Mouse (Mus musculus) lung, postnatal 25 days (tissue): ENCODE data around the gene Usp11.

ENCODE experiments used
- DNase-seq: peaks from one replicate; pipeline ENCODE4 v3.0.0; 2022; ENCODE audit warnings: low spot score

Gene Usp11

GRCm38 (mm10) chrX:20703741-20704290 is at the start of gene Usp11:
TSS of gene Usp11 (plus strand) at chrX:20703906.
- no peak for DNase-seq

- DNase-seq: no peak
Observed at GRCm38 (mm10) chrX:20657593-20657992, 46.1 kb upstream of the Usp11 start.

- peak; percentile 76 for DNase-seq
Observed at GRCm38 (mm10) chrX:20658026-20658652, 45.6 kb upstream of the Usp11 start, which contains the start of gene Uba1. TSS of gene Uba1 (plus strand) at chrX:20658326.

- no peak for DNase-seq
Observed at GRCm38 (mm10) chrX:20658891-20659406, 44.8 kb upstream of the Usp11 start.

- no peak for DNase-seq
Observed at GRCm38 (mm10) chrX:20662317-20662715, 41.4 kb upstream of the Usp11 start.

DNA sequence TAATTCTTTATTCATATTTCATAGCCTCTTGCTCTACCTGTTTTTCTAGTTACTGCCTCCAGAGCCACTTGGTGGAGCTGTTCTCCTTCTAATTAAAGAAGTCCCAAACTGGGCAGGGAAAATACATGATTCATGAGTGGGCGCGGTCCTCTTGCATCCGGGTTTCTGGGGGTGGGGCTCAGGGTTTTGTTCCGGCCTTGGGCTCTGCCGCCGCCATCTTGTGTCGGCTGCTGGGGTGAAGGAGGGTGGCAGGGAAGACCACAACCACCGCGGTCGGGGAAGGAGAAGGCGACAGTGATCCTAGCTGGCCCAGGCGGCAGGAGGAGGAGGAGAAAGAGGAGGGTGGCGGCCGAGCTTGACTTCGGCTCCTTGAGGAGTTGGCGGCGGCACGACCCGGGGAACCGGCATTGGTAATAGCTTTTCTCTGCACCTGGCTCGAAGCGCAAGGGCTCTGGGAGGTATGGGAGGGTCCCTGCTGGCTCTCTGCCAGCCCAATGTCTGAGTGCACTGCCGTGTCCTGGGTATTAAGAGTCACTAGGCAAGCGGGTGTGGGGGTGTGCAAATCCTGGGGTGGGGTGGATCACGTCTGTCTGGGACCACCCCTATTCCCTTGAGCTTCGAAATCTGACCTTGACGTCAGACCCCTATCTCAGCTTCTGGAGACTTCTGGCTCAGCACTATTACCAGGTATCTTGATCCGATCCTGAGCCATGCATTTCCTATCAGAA is 40.8 kb upstream of the Usp11 start:
- peak; percentile 93 for DNase-seq

DNA sequence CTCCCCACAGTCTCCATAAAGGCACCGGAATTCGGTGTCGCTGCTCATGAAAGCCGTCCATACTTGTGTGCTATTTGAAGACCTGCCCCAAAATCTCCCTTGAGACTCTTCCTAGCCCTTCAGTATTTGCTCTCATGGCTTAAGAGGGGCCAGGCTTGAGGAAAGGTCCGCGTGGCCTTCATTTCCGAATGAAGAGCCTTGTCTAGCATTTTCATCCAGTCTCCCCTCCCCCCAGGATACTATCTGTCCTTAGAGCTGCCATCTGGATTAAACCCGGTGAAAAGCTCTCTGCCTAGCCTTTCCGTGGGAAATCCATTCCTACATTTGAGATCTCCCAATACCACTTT is 40.3 kb upstream of the Usp11 start:
- DNase-seq: no peak

GRCm38 (mm10) chrX:20687519-20688067 is 16.1 kb upstream of the Usp11 start, which contains the start of gene Cdk16:
TSS of gene Cdk16 (plus strand) at chrX:20687954.
- peak; percentile 95 for DNase-seq

DNA sequence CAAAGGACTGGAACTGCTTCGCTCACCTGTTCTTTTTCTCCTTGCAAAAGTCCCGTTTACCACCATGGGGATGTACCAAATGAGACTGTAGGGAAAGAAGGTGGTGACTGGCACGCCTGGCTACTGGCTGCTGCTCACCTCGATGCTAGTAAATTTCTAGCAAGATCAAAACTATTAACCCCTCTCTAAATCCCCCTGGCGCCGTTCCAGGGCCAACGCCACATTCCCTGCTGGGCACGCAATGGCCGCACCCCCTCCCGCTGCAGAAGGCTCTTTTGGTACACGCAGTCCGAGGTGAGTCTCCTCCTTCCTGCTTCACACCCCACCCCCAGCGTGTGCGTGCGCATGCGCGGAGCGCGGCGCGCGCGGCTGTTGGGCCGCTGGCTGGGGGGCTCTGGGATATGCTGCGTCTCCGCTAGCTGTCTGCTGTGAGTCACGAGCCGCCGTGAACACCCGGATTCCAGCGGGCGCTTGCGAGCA is 15.6 kb upstream of the Usp11 start:
- peak; percentile 80 for DNase-seq

DNA sequence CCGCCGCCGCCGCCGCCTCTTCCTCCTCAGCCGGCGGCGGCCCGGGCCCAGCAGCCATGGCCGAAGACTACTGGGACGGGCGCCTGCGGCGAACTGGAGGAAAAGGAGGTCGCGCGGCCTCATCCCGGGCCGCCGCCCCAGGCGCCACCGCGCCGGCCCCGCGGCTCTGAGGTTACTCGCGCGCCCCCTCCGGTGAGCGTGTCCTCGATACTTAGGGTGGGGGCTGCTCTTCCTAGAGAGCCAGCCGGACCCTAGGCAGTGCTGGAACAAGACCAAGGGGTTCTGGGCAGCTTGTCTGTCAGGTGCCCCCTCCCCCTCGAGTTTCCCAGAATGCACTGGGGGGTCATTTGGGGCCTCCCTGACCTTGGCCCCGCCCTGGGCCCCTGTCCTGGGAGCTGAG is 15.1 kb upstream of the Usp11 start:
- DNase-seq: peak; percentile 34

GRCm38 (mm10) chrX:20691566-20691965 is 12.1 kb upstream of the Usp11 start:
- DNase-seq: no peak

- no peak for DNase-seq
Observed at GRCm38 (mm10) chrX:20692616-20693015, 11.1 kb upstream of the Usp11 start.

DNA sequence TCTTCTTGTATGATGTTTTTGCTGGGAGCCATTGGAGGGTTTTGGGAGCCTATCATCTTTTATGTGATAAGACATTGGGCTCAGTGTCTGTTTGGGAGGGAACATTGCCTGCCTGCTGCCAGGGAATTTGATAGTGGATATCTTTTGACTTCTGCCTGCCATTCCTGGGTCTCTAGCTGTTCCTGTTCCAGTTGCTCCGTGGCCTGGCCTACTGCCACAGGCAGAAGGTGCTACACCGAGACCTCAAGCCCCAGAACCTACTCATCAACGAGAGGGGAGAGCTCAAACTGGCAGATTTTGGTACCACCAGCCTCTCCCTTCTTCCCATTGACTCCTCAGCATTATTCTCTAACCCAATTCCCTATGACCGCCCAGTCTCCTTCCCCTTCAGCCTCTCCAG is 7.9 kb upstream of the Usp11 start:
- DNase-seq: no peak

GRCm38 (mm10) chrX:20704295-20705082 is 783 bp downstream of the Usp11 start:
- peak; percentile 85 for DNase-seq

DNA sequence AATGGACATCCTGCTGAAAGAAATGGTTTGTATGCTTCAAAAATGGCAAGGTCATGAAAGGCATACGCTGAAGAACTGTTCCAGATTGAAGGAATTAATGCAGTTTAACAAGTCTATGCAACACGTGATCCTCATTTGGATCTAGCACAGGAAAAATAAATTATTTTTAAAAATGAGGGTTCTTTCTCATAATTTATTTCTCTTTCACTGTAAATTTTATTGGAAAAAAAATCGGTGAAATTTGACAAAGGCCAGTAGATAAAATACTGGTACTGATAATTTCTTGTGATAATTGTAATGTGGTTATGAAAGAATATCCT is 1.3 kb downstream of the Usp11 start:
- no peak for DNase-seq

GRCm38 (mm10) chrX:20728681-20729080 is 25.0 kb downstream of the Usp11 start:
- no peak for DNase-seq

GRCm38 (mm10) chrX:20730048-20730447 is 26.3 kb downstream of the Usp11 start:
- DNase-seq: peak; percentile 12

- DNase-seq: no peak
Observed at GRCm38 (mm10) chrX:20736479-20736878, 32.8 kb downstream of the Usp11 start.

DNA sequence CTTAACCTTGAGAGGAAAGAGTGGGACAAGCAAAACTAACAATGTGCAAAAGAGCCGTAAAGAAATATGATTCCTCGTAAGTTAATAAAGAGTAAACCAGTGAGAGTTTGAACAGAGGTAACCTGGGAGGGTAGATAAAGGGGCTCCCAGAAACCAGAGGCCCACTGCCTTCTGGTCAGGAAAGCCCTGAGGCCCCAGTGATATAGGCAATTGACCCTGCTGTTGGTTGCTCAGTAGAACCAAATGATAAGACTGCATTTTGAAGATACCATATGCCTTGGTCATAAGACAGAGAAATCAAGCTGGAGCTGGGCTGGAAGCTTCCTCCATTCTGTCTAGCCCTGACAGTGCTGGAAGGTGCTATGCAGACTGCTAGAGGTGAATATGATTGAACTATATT is 45.1 kb downstream of the Usp11 start:
- DNase-seq: no peak

GRCm38 (mm10) chrX:20761201-20761600 is 57.5 kb downstream of the Usp11 start:
- no peak for DNase-seq
